Mouse (Mus musculus): ENCODE results near the gene Rps16. TPM values are rescaled to one million over a fixed set of nuclear protein-coding genes. Genes with fewer than 3 reads are reported as not detected.

The Rps16 gene
- polyA plus RNA-seq, 1 experiment, result 4,542 TPM

DNA sequence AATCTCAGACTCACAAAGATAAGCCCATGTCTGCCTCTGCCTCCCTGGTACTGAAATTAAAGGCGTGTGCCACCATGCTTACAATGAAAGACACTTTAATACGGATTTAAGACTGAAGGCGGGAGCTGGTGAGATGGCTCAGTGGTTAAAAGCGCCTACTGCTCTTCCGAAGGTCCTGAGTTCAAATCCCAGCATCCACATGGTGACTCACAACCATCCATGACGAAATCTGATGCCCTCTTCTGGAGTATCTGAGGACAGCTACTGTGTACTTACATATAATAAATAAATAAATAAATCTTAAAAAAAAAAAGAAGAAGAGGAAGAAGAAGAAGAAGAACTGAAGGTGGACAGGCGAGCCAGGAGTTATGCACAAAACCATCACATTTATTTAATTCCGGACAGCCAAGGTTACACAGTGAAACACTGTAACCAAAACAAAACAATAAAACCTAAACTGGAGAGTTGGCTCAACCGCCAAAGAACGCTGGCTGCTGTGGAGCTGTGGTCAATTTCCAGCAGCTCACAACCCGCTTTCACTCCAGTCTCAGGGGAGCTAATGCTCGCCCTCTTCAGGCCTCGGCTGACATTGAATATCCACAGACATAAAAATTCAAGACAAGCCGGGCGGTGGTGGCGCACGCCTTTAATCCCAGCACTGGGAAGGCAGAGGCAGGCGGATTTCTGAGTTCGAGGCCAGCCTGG is 11.1 kb upstream of the Rps16 start:
- peaks cover 41% of the 10 kb centered on the region for H3K79me2 ChIP-seq (ENCODE audit: control insufficient read depth, insufficient read depth)
- H3K4me2 ChIP-seq (ENCODE audit: low read depth), result peak overlapping the region; percentile 96
- H3K27me3 ChIP-seq (ENCODE audit: control insufficient read depth, insufficient read depth, insufficient read length), result no peaks in the 10 kb centered on the region
- TF ChIP-seq MYOG (IDR thresholded peaks at IDR 0.05; ENCODE audit: control insufficient read depth in 1 of 3, insufficient read depth in 1 of 3, insufficient read length in 2 of 3, low read depth in 2 of 3) (no peak), USF1 (IDR thresholded peaks at IDR 0.05; ENCODE audit: low read depth) (no peak), TCF3 (IDR thresholded peaks at IDR 0.05; ENCODE audit: insufficient read length, low read depth) (no peak), MAX (IDR thresholded peaks at IDR 0.05; ENCODE audit: low read depth) (no peak), POLR2AphosphoS2 (IDR thresholded peaks at IDR 0.05; ENCODE audit: insufficient read length, low read depth) (no peak), CEBPB (IDR thresholded peaks at IDR 0.05; ENCODE audit: insufficient read depth, poor library complexity, severe bottlenecking) (no peak), REST (IDR thresholded peaks at IDR 0.05; ENCODE audit: insufficient read depth, insufficient read length) (no peak), E2F4 (IDR thresholded peaks at IDR 0.05; ENCODE audit: insufficient read depth) (no peak), TCF12 (IDR thresholded peaks at IDR 0.05; ENCODE audit: insufficient read depth, poor library complexity, severe bottlenecking) (no peak), POLR2A (IDR thresholded peaks at IDR 0.05; ENCODE audit: insufficient read length, low read depth) (no peak), SRF (IDR thresholded peaks at IDR 0.05; ENCODE audit: control insufficient read depth, insufficient read length, low read depth) (no peak), MYOD1 (IDR thresholded peaks at IDR 0.05; ENCODE audit: control insufficient read depth in 1 of 3, insufficient read length in 2 of 3, low read depth in 2 of 3) (no peak)
- H3K4me3 ChIP-seq, result peak overlapping the region; percentile 83
- peak overlapping the region; percentile 96 for H3ac ChIP-seq (ENCODE audit: control insufficient read depth, insufficient read length)
- H3K36me3 ChIP-seq (ENCODE audit: control insufficient read depth, insufficient read depth), result no peaks in the 10 kb centered on the region

DNA sequence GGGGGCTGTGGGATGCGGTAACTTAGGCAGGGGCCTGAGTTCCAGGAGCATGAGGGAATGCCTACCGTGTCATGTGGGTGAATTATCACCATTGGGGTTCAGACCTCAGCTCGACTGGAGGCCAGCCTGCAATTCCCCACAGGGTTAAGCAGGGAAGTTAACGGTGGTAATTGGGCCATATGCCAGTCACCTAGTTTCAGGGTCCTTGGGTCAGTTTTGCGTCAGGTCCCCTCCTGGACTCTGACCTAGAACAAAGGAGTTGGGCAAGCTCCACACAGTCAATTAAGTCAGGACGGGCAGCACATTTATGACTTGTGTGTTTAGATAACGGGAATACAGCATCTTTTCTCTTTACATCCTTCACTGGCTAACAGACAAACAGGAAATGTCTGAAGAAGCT is 9.1 kb upstream of the Rps16 start:
- H3K4me2 ChIP-seq (ENCODE audit: low read depth), result no peak overlapping the region
- H3K4me3 ChIP-seq, result no peak overlapping the region
- H3K27me3 ChIP-seq (ENCODE audit: control insufficient read depth, insufficient read depth, insufficient read length), result no peaks in the 10 kb centered on the region
- H3ac ChIP-seq (ENCODE audit: control insufficient read depth, insufficient read length), result no peak overlapping the region
- H3K79me2 ChIP-seq (ENCODE audit: control insufficient read depth, insufficient read depth), result peaks cover 21% of the 10 kb centered on the region
- H3K36me3 ChIP-seq (ENCODE audit: control insufficient read depth, insufficient read depth), result no peaks in the 10 kb centered on the region
- no peak for TF ChIP-seq POLR2AphosphoS2 (IDR thresholded peaks at IDR 0.05; ENCODE audit: insufficient read length, low read depth)
- no peak for TF ChIP-seq TCF12 (IDR thresholded peaks at IDR 0.05; ENCODE audit: insufficient read depth, poor library complexity, severe bottlenecking)
- no peak for TF ChIP-seq POLR2A (IDR thresholded peaks at IDR 0.05; ENCODE audit: insufficient read length, low read depth)
- TF ChIP-seq SRF (IDR thresholded peaks at IDR 0.05; ENCODE audit: control insufficient read depth, insufficient read length, low read depth), result no peak
- TF ChIP-seq MYOG (IDR thresholded peaks at IDR 0.05; ENCODE audit: control insufficient read depth in 1 of 3, insufficient read depth in 1 of 3, insufficient read length in 2 of 3, low read depth in 2 of 3), result no peak
- TF ChIP-seq MAX (IDR thresholded peaks at IDR 0.05; ENCODE audit: low read depth), result no peak
- no peak for TF ChIP-seq CEBPB (IDR thresholded peaks at IDR 0.05; ENCODE audit: insufficient read depth, poor library complexity, severe bottlenecking)
- no peak for TF ChIP-seq TCF3 (IDR thresholded peaks at IDR 0.05; ENCODE audit: insufficient read length, low read depth)
- no peak for TF ChIP-seq E2F4 (IDR thresholded peaks at IDR 0.05; ENCODE audit: insufficient read depth)

DNA sequence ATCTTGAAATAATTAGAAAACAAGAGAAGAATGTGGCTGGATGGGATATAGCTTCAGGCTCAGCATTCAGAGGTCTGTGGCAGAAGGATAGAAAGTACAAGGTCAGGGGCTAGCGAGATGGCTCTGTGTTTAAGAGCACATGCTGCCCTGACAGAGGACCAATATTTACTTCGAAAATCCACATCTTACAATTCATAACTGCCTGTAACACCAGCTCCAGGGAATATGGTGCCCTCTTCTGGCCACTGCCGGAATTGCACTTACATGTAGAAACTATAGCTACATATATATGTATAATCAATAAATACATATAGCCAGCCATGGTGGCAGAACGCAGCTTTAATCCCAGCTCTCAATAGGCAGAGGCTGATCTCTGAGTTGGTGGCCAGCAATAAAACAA is 5.8 kb upstream of the Rps16 start:
- no peak for TF ChIP-seq MAX (IDR thresholded peaks at IDR 0.05; ENCODE audit: low read depth)
- TF ChIP-seq SRF (IDR thresholded peaks at IDR 0.05; ENCODE audit: control insufficient read depth, insufficient read length, low read depth), result no peak
- no peak for TF ChIP-seq POLR2AphosphoS2 (IDR thresholded peaks at IDR 0.05; ENCODE audit: insufficient read length, low read depth)
- TF ChIP-seq MYOD1 (IDR thresholded peaks at IDR 0.05; ENCODE audit: control insufficient read depth in 1 of 3, insufficient read length in 2 of 3, low read depth in 2 of 3), result no peak
- TF ChIP-seq MYOG (IDR thresholded peaks at IDR 0.05; ENCODE audit: control insufficient read depth in 1 of 3, insufficient read depth in 1 of 3, insufficient read length in 2 of 3, low read depth in 2 of 3), result no peak
- no peak for TF ChIP-seq REST (IDR thresholded peaks at IDR 0.05; ENCODE audit: insufficient read depth, insufficient read length)
- no peak for TF ChIP-seq TCF12 (IDR thresholded peaks at IDR 0.05; ENCODE audit: insufficient read depth, poor library complexity, severe bottlenecking)
- no peak for TF ChIP-seq POLR2A (IDR thresholded peaks at IDR 0.05; ENCODE audit: insufficient read length, low read depth)
- no peak for TF ChIP-seq USF1 (IDR thresholded peaks at IDR 0.05; ENCODE audit: low read depth)
- TF ChIP-seq CEBPB (IDR thresholded peaks at IDR 0.05; ENCODE audit: insufficient read depth, poor library complexity, severe bottlenecking), result no peak
- no peak for TF ChIP-seq TCF3 (IDR thresholded peaks at IDR 0.05; ENCODE audit: insufficient read length, low read depth)
- TF ChIP-seq E2F4 (IDR thresholded peaks at IDR 0.05; ENCODE audit: insufficient read depth), result no peak

DNA sequence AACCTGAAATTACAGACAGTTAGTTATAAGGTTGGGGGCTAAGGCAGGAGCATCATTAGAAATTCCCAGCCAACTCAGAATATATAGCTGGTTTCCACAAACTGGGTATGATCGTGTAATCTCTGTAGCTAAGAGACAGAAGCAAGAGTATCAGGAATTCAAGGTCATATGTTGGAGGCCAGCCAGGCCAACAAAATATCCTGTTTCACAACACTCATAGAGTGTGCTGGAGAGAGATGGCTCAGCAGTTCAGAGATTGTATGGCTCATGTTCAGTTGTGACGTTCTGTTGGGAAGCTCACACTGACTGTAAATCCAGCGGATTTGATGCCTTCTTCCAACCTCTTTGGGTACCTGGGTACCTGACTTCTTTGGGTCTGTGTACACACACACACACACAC is 2.7 kb upstream of the Rps16 start:
- Histone ChIP-seq H3K4me2 (ENCODE audit: low read depth) (no peak overlapping the region), H3K36me3 (ENCODE audit: control insufficient read depth, insufficient read depth) (peaks cover 9% of the 10 kb centered on the region), H3K4me3 (no peak overlapping the region), H3ac (ENCODE audit: control insufficient read depth, insufficient read length) (no peak overlapping the region), H3K79me2 (ENCODE audit: control insufficient read depth, insufficient read depth) (peaks cover 18% of the 10 kb centered on the region), H3K27me3 (ENCODE audit: control insufficient read depth, insufficient read depth, insufficient read length) (no peaks in the 10 kb centered on the region)
- TF ChIP-seq E2F4 (IDR thresholded peaks at IDR 0.05; ENCODE audit: insufficient read depth), result no peak
- no peak for TF ChIP-seq POLR2AphosphoS2 (IDR thresholded peaks at IDR 0.05; ENCODE audit: insufficient read length, low read depth)
- TF ChIP-seq TCF3 (IDR thresholded peaks at IDR 0.05; ENCODE audit: insufficient read length, low read depth), result no peak
- TF ChIP-seq POLR2A (IDR thresholded peaks at IDR 0.05; ENCODE audit: insufficient read length, low read depth), result no peak
- TF ChIP-seq SRF (IDR thresholded peaks at IDR 0.05; ENCODE audit: control insufficient read depth, insufficient read length, low read depth), result no peak
- no peak for TF ChIP-seq MYOG (IDR thresholded peaks at IDR 0.05; ENCODE audit: control insufficient read depth in 1 of 3, insufficient read depth in 1 of 3, insufficient read length in 2 of 3, low read depth in 2 of 3)
- TF ChIP-seq USF1 (IDR thresholded peaks at IDR 0.05; ENCODE audit: low read depth), result no peak
- TF ChIP-seq MAX (IDR thresholded peaks at IDR 0.05; ENCODE audit: low read depth), result no peak
- TF ChIP-seq CEBPB (IDR thresholded peaks at IDR 0.05; ENCODE audit: insufficient read depth, poor library complexity, severe bottlenecking), result no peak
- no peak for TF ChIP-seq TCF12 (IDR thresholded peaks at IDR 0.05; ENCODE audit: insufficient read depth, poor library complexity, severe bottlenecking)
- TF ChIP-seq REST (IDR thresholded peaks at IDR 0.05; ENCODE audit: insufficient read depth, insufficient read length), result no peak

More for the DNA sequence above, 5.8 kb upstream of the Rps16 start:
- Histone ChIP-seq H3ac (ENCODE audit: control insufficient read depth, insufficient read length) (no peak overlapping the region), H3K36me3 (ENCODE audit: control insufficient read depth, insufficient read depth) (no peaks in the 10 kb centered on the region), H3K79me2 (ENCODE audit: control insufficient read depth, insufficient read depth) (no peaks in the 10 kb centered on the region), H3K27me3 (ENCODE audit: control insufficient read depth, insufficient read depth, insufficient read length) (no peaks in the 10 kb centered on the region), H3K4me3 (no peak overlapping the region), H3K4me2 (ENCODE audit: low read depth) (peak overlapping the region; percentile 55)
